Mouse (Mus musculus): Measurements from ENCODE around the gene Casc3.

- TF ChIP-seq MAX (IDR thresholded peaks at IDR 0.05; ENCODE audit: low read depth): peak; percentile 95
- TF ChIP-seq POLR2A (IDR thresholded peaks at IDR 0.05; ENCODE audit: insufficient read length, low read depth): no peak
- TF ChIP-seq USF1 (IDR thresholded peaks at IDR 0.05; ENCODE audit: low read depth): peak; percentile 92
These were observed 16.0 kb upstream of the Casc3 start for GRCm38 (mm10) chr11:98788550-98789218.
